9 mouse cellular contexts compared by ENCODE assay signal in the genomic region with DNA sequence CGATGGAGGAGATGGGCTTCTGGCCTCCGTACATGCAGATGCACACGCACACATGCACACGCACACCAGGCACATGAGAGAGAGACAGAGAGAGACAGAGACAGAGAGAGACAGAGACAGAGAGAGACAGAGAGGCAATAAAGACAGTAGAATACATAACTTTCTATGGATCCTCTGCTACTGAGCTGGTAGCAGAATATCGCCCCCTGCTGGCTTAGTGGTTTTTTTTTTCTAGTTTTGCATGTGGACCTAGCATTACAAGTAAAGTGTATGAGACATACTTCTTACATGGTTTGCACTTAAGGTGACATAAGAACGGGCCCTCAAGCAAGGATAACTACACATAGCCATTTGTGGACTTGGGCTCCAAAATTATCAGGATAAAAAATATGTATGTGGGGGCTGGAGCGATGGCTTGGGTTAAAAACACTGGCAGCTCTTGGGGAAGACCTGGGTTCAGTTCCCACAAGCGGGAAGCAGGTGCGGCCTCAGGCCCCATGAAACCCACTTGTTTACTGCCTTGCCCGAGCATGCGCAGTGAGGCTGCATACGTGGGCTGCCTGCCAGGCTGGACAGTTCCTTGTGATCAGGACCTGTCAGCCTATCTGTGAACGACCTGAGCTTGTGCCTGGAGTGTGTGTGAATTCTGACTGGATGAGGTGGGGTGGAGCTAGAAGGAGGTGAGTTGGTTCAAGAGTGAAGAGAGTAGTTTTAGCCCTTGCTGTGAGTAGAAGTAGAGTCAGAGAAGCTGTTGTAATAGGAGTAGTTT.
DNase-seq lines count a peak whose midpoint lies in the region; ATAC-seq and TF ChIP-seq lines count a peak whose summit lies in the region.
"Had no signal": no experiment of that assay in that cellular context is flagged by ENCODE, and none has a peak within 500 bp of the region (broad histone marks: within the 10 kb centered on the region; RNA-seq: fewer than 3 reads in every experiment).

No protein-coding gene starts in this region.

- DNase-seq in adrenal gland, adult 18-20 months (ENCODE audit: low spot score in 2 of 2): peak; percentile 36 to 44
- DNase-seq in adrenal gland, adult 8-10 months: no peak
- DNase-seq in midbrain, embryonic 11.5 days (ENCODE audit: low spot score, missing footprints): peak; percentile 90
- DNase-seq in adrenal gland, postnatal 25 days: peak; percentile 20
- DNase-seq in fibroblast of lung, adult 2 months (ENCODE audit: low read depth): peak; percentile 36
- DNase-seq in lung, embryonic 14.5 days: peak; percentile 84
- DNase-seq in thymus, postnatal 10 days (ENCODE audit: low spot score in 2 of 2): peak; percentile 11 to 72

- no peak overlapping the region for H3K4me3 ChIP-seq in midbrain, embryonic 11.5 days (ENCODE audit: low read depth, low read length)
- H3K4me3 ChIP-seq in midbrain, embryonic 16.5 days (ENCODE audit: low read depth, low read length): no peak overlapping the region
- H3K4me3 ChIP-seq in lung, embryonic 14.5 days (ENCODE audit: low read depth, low read length): no peak overlapping the region
- H3K4me3 ChIP-seq: myocyte had no signal

- peak; percentile 63 for TF ChIP-seq CTCF in lung, embryonic 14.5 days (IDR thresholded peaks at IDR 0.05; ENCODE audit: low read depth)

- no peak overlapping the region for H3K27ac ChIP-seq in midbrain, embryonic 11.5 days (ENCODE audit: low read depth, low read length)
- H3K27ac ChIP-seq in midbrain, embryonic 16.5 days (ENCODE audit: low read length): no peak overlapping the region
- no peak overlapping the region for H3K27ac ChIP-seq in lung, embryonic 14.5 days (ENCODE audit: low read depth)

- 79% methylated on average over 13 of the region's 13 CpGs for WGBS in midbrain, embryonic 11.5 days
- 77% methylated on average over 13 of the region's 13 CpGs for WGBS in midbrain, embryonic 16.5 days
- WGBS in lung, embryonic 14.5 days: 58% methylated on average over 13 of the region's 13 CpGs

- no peaks in the 10 kb centered on the region for H3K4me1 ChIP-seq in midbrain, embryonic 11.5 days (ENCODE audit: control insufficient read depth, insufficient read depth, low read length)
- no peaks in the 10 kb centered on the region for H3K4me1 ChIP-seq in midbrain, embryonic 16.5 days (ENCODE audit: control insufficient read depth, insufficient read depth, low read length)
- H3K4me1 ChIP-seq in lung, embryonic 14.5 days (ENCODE audit: insufficient read depth): no peaks in the 10 kb centered on the region

- H3K9ac ChIP-seq in midbrain, embryonic 11.5 days (ENCODE audit: low read length): no peak overlapping the region
- no peak overlapping the region for H3K9ac ChIP-seq in midbrain, embryonic 16.5 days (ENCODE audit: low read depth, low read length)
- H3K9ac ChIP-seq in lung, embryonic 14.5 days: no peak overlapping the region

- no peaks in the 10 kb centered on the region for H3K9me3 ChIP-seq in midbrain, embryonic 11.5 days (ENCODE audit: control insufficient read depth, low read length)
- no peaks in the 10 kb centered on the region; the same call in 1 of the 2 replicates for H3K9me3 ChIP-seq in midbrain, embryonic 16.5 days (replicated peaks; ENCODE audit: control insufficient read depth, low read length, poor library complexity, severe bottlenecking)
- no peaks in the 10 kb centered on the region for H3K9me3 ChIP-seq in lung, embryonic 14.5 days (ENCODE audit: low read depth, low read length)

- H3K36me3 ChIP-seq in midbrain, embryonic 11.5 days (ENCODE audit: control insufficient read depth, insufficient read depth, low read length): no peaks in the 10 kb centered on the region
- no peaks in the 10 kb centered on the region for H3K36me3 ChIP-seq in midbrain, embryonic 16.5 days (ENCODE audit: control insufficient read depth, insufficient read depth, low read length)
- no peaks in the 10 kb centered on the region for H3K36me3 ChIP-seq in lung, embryonic 14.5 days (ENCODE audit: insufficient read depth)

- H3K4me2 ChIP-seq in midbrain, embryonic 11.5 days: no peak overlapping the region
- no peak overlapping the region for H3K4me2 ChIP-seq in midbrain, embryonic 16.5 days (ENCODE audit: low read length)
- H3K4me2 ChIP-seq in lung, embryonic 14.5 days: no peak overlapping the region

- H3K27me3 ChIP-seq in midbrain, embryonic 11.5 days (ENCODE audit: control insufficient read depth, insufficient read depth, low read length): no peaks in the 10 kb centered on the region
- no peaks in the 10 kb centered on the region for H3K27me3 ChIP-seq in midbrain, embryonic 16.5 days (ENCODE audit: control insufficient read depth, insufficient read depth, low read depth, low read length)
- no peaks in the 10 kb centered on the region for H3K27me3 ChIP-seq in lung, embryonic 14.5 days (ENCODE audit: insufficient read depth, low read length)

- ATAC-seq in midbrain, embryonic 11.5 days (ENCODE audit: low FRiP score): no peak
- no peak for ATAC-seq in midbrain, embryonic 16.5 days
- ATAC-seq in lung, embryonic 14.5 days (ENCODE audit: insufficient read depth): no peak
